Mouse (Mus musculus) myocyte (in vitro differentiated cells): ENCODE data around the gene Fndc3a. TPM values are rescaled to one million over a fixed set of nuclear protein-coding genes. Genes with fewer than 3 reads are reported as not detected.

ENCODE experiments used
- H3K27me3 ChIP-seq: one replicate; pipeline ENCODE4 v1.6.1; 2011; ENCODE audit not compliant: control insufficient read depth, insufficient read depth, insufficient read length
- H3K36me3 ChIP-seq: one replicate; pipeline ENCODE4 v1.6.1; 2011; ENCODE audit not compliant: control insufficient read depth, insufficient read depth
- H3K4me2 ChIP-seq: one replicate; pipeline ENCODE4 v1.6.1; 2011; ENCODE audit warnings: low read depth, control low read depth
- H3K4me3 ChIP-seq: one replicate; pipeline ENCODE4 v1.5.1; 2011; ENCODE audit warnings: mild to moderate bottlenecking, control low read depth, moderate library complexity
- H3K79me2 ChIP-seq: one replicate; pipeline ENCODE4 v1.6.1; 2011; ENCODE audit not compliant: control insufficient read depth, insufficient read depth
- H3ac ChIP-seq: one replicate; pipeline ENCODE4 v1.6.1; 2011; ENCODE audit not compliant: control insufficient read depth, insufficient read length
- CEBPB ChIP-seq: IDR thresholded peaks from 2 replicates; pipeline ENCODE4 v1.6.1; 2011; ENCODE audit warnings: mild to moderate bottlenecking, moderate library complexity; ENCODE audit not compliant: poor library complexity, insufficient read depth, severe bottlenecking
- E2F4 ChIP-seq: IDR thresholded peaks from one replicate; pipeline ENCODE4 v1.6.1; 2011; ENCODE audit warnings: mild to moderate bottlenecking, control low read depth, moderate library complexity; ENCODE audit not compliant: insufficient read depth
- MAX ChIP-seq: IDR thresholded peaks from one replicate; pipeline ENCODE4 v1.6.1; 2011; ENCODE audit warnings: low read depth, mild to moderate bottlenecking, control low read depth
- MYOD1 ChIP-seq, 3 experiments: IDR thresholded peaks; one replicate each; pipeline ENCODE4 v1.6.1; 2011; ENCODE audit warnings: control low read depth in 2 of 3, low read depth in 2 of 3, mild to moderate bottlenecking in 2 of 3, moderate library complexity in 1 of 3; ENCODE audit not compliant: insufficient read length in 2 of 3, control insufficient read depth in 1 of 3
- MYOG ChIP-seq, 3 experiments: IDR thresholded peaks; one replicate each; pipeline ENCODE4 v1.6.1; 2011; ENCODE audit warnings: control low read depth in 2 of 3, low read depth in 2 of 3, mild to moderate bottlenecking in 2 of 3; ENCODE audit not compliant: insufficient read length in 2 of 3, control insufficient read depth in 1 of 3, insufficient read depth in 1 of 3
- POLR2A ChIP-seq: IDR thresholded peaks from one replicate; pipeline ENCODE4 v1.6.1; 2011; ENCODE audit warnings: low read depth, mild to moderate bottlenecking, control low read depth, moderate library complexity; ENCODE audit not compliant: insufficient read length
- POLR2AphosphoS2 ChIP-seq: IDR thresholded peaks from one replicate; pipeline ENCODE4 v1.6.1; 2011; ENCODE audit warnings: low read depth, control low read depth; ENCODE audit not compliant: insufficient read length
- REST ChIP-seq: IDR thresholded peaks from one replicate; pipeline ENCODE4 v1.6.1; 2011; ENCODE audit warnings: mild to moderate bottlenecking, control low read depth, moderate library complexity; ENCODE audit not compliant: insufficient read depth, insufficient read length
- SRF ChIP-seq: IDR thresholded peaks from one replicate; pipeline ENCODE4 v1.6.1; 2011; ENCODE audit warnings: low read depth; ENCODE audit not compliant: control insufficient read depth, insufficient read length
- TCF12 ChIP-seq: IDR thresholded peaks from one replicate; pipeline ENCODE4 v1.6.1; 2011; ENCODE audit warnings: mild to moderate bottlenecking, control low read depth; ENCODE audit not compliant: poor library complexity, insufficient read depth, severe bottlenecking
- TCF3 ChIP-seq: IDR thresholded peaks from one replicate; pipeline ENCODE4 v1.6.1; 2011; ENCODE audit warnings: low read depth, control low read depth; ENCODE audit not compliant: insufficient read length
- USF1 ChIP-seq: IDR thresholded peaks from one replicate; pipeline ENCODE4 v1.6.1; 2011; ENCODE audit warnings: low read depth, mild to moderate bottlenecking, control low read depth, moderate library complexity
- polyA plus RNA-seq: library from polyadenylated mRNA; unstranded; fragments of >200 nt; fragmentation: generic; extraction: Trizol; gene quantifications from one replicate; pipeline ENCODE4 v1.2.1, GENCODE M21; 2012; ENCODE audit warnings: missing spikeins

Gene Fndc3a
- polyA plus RNA-seq, 1 experiment, result 7.2 TPM

GRCm38 (mm10) chr14:72684857-72685370 is 24.9 kb downstream of the Fndc3a start:
- no peak overlapping the region for H3ac ChIP-seq
- TF ChIP-seq SRF (no peak), POLR2AphosphoS2 (no peak), CEBPB (no peak), TCF12 (no peak), TCF3 (no peak), MYOG (IDR thresholded peaks at IDR 0.05; ENCODE audit: control insufficient read depth in 1 of 3, insufficient read depth in 1 of 3, insufficient read length in 2 of 3, low read depth in 2 of 3) (no peak), MYOD1 (IDR thresholded peaks at IDR 0.05; ENCODE audit: control insufficient read depth in 1 of 3, insufficient read length in 2 of 3, low read depth in 2 of 3) (no peak), MAX (no peak), USF1 (no peak), REST (no peak), E2F4 (no peak), POLR2A (no peak)
- H3K79me2 ChIP-seq, result peaks cover 77% of the 10 kb centered on the region

GRCm38 (mm10) chr14:72677247-72677646 is 32.6 kb downstream of the Fndc3a start:
- peaks cover 6% of the 10 kb centered on the region for H3K36me3 ChIP-seq
- no peak overlapping the region for H3K4me3 ChIP-seq
- peaks cover 61% of the 10 kb centered on the region for H3K79me2 ChIP-seq
- H3ac ChIP-seq, result no peak overlapping the region
- H3K27me3 ChIP-seq, result no peaks in the 10 kb centered on the region
- TF ChIP-seq CEBPB, result no peak
- no peak for TF ChIP-seq POLR2A
- no peak overlapping the region for H3K4me2 ChIP-seq

More at GRCm38 (mm10) chr14:72684857-72685370, 24.9 kb downstream of the Fndc3a start:
- Histone ChIP-seq H3K27me3 (no peaks in the 10 kb centered on the region), H3K36me3 (peaks cover 6% of the 10 kb centered on the region), H3K4me3 (no peak overlapping the region), H3K4me2 (no peak overlapping the region)

GRCm38 (mm10) chr14:72671911-72672310 is 37.9 kb downstream of the Fndc3a start:
- H3K36me3 ChIP-seq, result peaks cover 4% of the 10 kb centered on the region
- peaks cover 60% of the 10 kb centered on the region for H3K79me2 ChIP-seq
- no peak overlapping the region for H3K4me2 ChIP-seq
- H3K4me3 ChIP-seq, result no peak overlapping the region
- no peak for TF ChIP-seq CEBPB
- no peak overlapping the region for H3ac ChIP-seq
- no peaks in the 10 kb centered on the region for H3K27me3 ChIP-seq

- no peak for TF ChIP-seq POLR2AphosphoS2
- TF ChIP-seq MYOG (IDR thresholded peaks at IDR 0.05; ENCODE audit: control insufficient read depth in 1 of 3, insufficient read depth in 1 of 3, insufficient read length in 2 of 3, low read depth in 2 of 3), result no peak
- no peak for TF ChIP-seq MYOD1 (IDR thresholded peaks at IDR 0.05; ENCODE audit: control insufficient read depth in 1 of 3, insufficient read length in 2 of 3, low read depth in 2 of 3)
- TF ChIP-seq SRF, result no peak
- TF ChIP-seq REST, result no peak
- no peak for TF ChIP-seq USF1
- no peak for TF ChIP-seq MAX
- TF ChIP-seq TCF12, result no peak
- no peaks in the 10 kb centered on the region for H3K27me3 ChIP-seq
- H3K4me3 ChIP-seq, result no peak overlapping the region
- H3K4me2 ChIP-seq, result no peak overlapping the region
- peaks cover 4% of the 10 kb centered on the region for H3K36me3 ChIP-seq
- peaks cover 65% of the 10 kb centered on the region for H3K79me2 ChIP-seq
- H3ac ChIP-seq, result no peak overlapping the region
Measured at GRCm38 (mm10) chr14:72670987-72671386, 38.8 kb downstream of the Fndc3a start.

GRCm38 (mm10) chr14:72649268-72649667 is 60.5 kb downstream of the Fndc3a start:
- Histone ChIP-seq H3K36me3 (peaks cover 31% of the 10 kb centered on the region), H3K79me2 (peaks cover 10% of the 10 kb centered on the region), H3K4me3 (no peak overlapping the region), H3K27me3 (no peaks in the 10 kb centered on the region), H3K4me2 (no peak overlapping the region), H3ac (no peak overlapping the region)
- TF ChIP-seq TCF12 (no peak), CEBPB (no peak), MAX (no peak), POLR2A (no peak), MYOG (IDR thresholded peaks at IDR 0.05; ENCODE audit: control insufficient read depth in 1 of 3, insufficient read depth in 1 of 3, insufficient read length in 2 of 3, low read depth in 2 of 3) (no peak), E2F4 (no peak), TCF3 (no peak), REST (no peak), USF1 (no peak)
